8 mouse cellular contexts compared by ENCODE assay signal in the genomic region with DNA sequence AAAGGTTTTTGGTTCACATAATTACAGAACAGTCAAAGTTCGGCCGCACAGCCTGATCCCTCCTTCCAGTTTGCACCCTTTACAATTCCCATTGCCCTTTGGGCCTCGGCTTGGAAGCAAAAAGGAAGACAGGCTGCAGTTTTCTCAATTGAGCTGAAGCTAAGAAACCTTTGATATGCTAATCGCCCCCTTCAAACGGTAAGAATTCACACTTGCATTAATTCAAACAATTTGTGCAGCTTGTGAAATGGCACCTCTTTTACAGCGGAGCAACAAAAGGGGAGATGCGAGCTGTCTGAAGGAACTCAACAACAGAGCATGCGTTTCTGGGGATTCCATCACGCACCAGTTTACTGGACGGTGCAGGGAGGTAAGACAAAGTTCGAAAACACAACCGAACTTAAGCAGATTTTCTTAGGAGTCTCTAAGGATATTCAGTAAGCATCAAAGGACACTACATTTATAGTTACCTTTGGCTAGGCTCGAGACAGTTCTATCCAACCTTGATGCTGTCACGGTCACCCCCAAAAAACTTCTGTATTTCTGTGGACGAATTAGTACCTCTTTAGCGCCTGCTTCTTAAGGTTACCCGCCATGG. TPM values are rescaled to one million over a fixed set of nuclear protein-coding genes. Genes with fewer than 3 reads are reported as not detected.
A peak's percentile ranks its signal among the peaks of the same experiment; 100 is the strongest.
DNase-seq lines count a peak whose midpoint lies in the region; ATAC-seq and TF ChIP-seq lines count a peak whose summit lies in the region.

No protein-coding gene starts in this region.

- TF ChIP-seq CTCF in stomach, postnatal 0 days (IDR thresholded peaks at IDR 0.05; ENCODE audit: low read depth): no peak

- H3K4me1 ChIP-seq in forebrain, embryonic 16.5 days (replicated peaks; ENCODE audit: control insufficient read depth, insufficient read depth, low read length): peaks cover 37% of the 10 kb centered on the region
- H3K4me1 ChIP-seq in liver, embryonic 11.5 days (replicated peaks; ENCODE audit: control insufficient read depth, insufficient read depth, low read length): peaks cover 16% of the 10 kb centered on the region
- no peaks in the 10 kb centered on the region for H3K4me1 ChIP-seq in stomach, postnatal 0 days (replicated peaks; ENCODE audit: control insufficient read depth, insufficient read depth)

- peak overlapping the region; percentile 93 for H3K4me3 ChIP-seq in forebrain, embryonic 16.5 days (replicated peaks; ENCODE audit: low read length)
- peak overlapping the region; percentile 80 for H3K4me3 ChIP-seq in liver, embryonic 11.5 days (ENCODE audit: low read depth, low read length)
- H3K4me3 ChIP-seq in stomach, postnatal 0 days (ENCODE audit: low read depth, low read length): peak overlapping the region; percentile 95

- no peaks in the 10 kb centered on the region for H3K9me3 ChIP-seq in forebrain, embryonic 16.5 days (ENCODE audit: control insufficient read depth, low read length)
- no peaks in the 10 kb centered on the region for H3K9me3 ChIP-seq in liver, embryonic 11.5 days (ENCODE audit: control insufficient read depth, low read length)
- H3K9me3 ChIP-seq in stomach, postnatal 0 days (ENCODE audit: control insufficient read depth, low read length): no peaks in the 10 kb centered on the region

- peak; percentile 52 for DNase-seq in retina, postnatal 1 day
- no peak for DNase-seq in retina, embryonic 14.5 days (ENCODE audit: low spot score)
- no peak for DNase-seq in liver, embryonic 11.5 days (ENCODE audit: low spot score)
- DNase-seq in stomach, postnatal 0 days (ENCODE audit: low spot score): no peak
- DNase-seq in frontal cortex, adult 2 months (ENCODE audit: extremely low spot score in 1 of 2, low spot score in 1 of 2): no peak
- DNase-seq in thymus, postnatal 36 days: no peak
- no peak for DNase-seq in left cerebral cortex, adult 18-20 months (ENCODE audit: low spot score in 2 of 2)

- TF ChIP-seq EP300 in stomach, postnatal 0 days (optimal IDR thresholded peaks at IDR 0.05): no peak

- H3K27ac ChIP-seq in forebrain, embryonic 16.5 days (ENCODE audit: low read length): peak overlapping the region; percentile 99
- H3K27ac ChIP-seq in liver, embryonic 11.5 days (ENCODE audit: low read depth, low read length): no peak overlapping the region
- peak overlapping the region; percentile 95; the same call in 1 of the 2 replicates for H3K27ac ChIP-seq in stomach, postnatal 0 days (replicated peaks)

- H3K4me2 ChIP-seq in forebrain, embryonic 16.5 days (ENCODE audit: low read length): peak overlapping the region; percentile 89
- peak overlapping the region; percentile 95 for H3K4me2 ChIP-seq in liver, embryonic 11.5 days
- H3K4me2 ChIP-seq in stomach, postnatal 0 days (replicated peaks; ENCODE audit: low read depth): peak overlapping the region; percentile 91

- H3K9ac ChIP-seq in forebrain, embryonic 16.5 days (replicated peaks; ENCODE audit: low read depth, low read length): peak overlapping the region; percentile 97
- peak overlapping the region; percentile 79 for H3K9ac ChIP-seq in liver, embryonic 11.5 days (ENCODE audit: low read depth, low read length)
- H3K9ac ChIP-seq in stomach, postnatal 0 days (ENCODE audit: low read length): peak overlapping the region; percentile 86

- H3K36me3 ChIP-seq in forebrain, embryonic 16.5 days (ENCODE audit: control insufficient read depth, insufficient read depth): no peaks in the 10 kb centered on the region
- no peaks in the 10 kb centered on the region for H3K36me3 ChIP-seq in liver, embryonic 11.5 days (ENCODE audit: control insufficient read depth, insufficient read depth, low read length)
- H3K36me3 ChIP-seq in stomach, postnatal 0 days (ENCODE audit: control insufficient read depth, insufficient read depth, low read length): no peaks in the 10 kb centered on the region

- no peak for ATAC-seq in forebrain, embryonic 16.5 days
- ATAC-seq in liver, embryonic 11.5 days (replicated peaks; ENCODE audit: low FRiP score): no peak
- no peak for ATAC-seq in stomach, postnatal 0 days (ENCODE audit: low FRiP score, low TSS enrichment)

- under 1% methylated on average over 17 of the region's 17 CpGs for WGBS in forebrain, embryonic 16.5 days
- WGBS in liver, embryonic 11.5 days: 9% methylated on average over 17 of the region's 17 CpGs
- 24% methylated on average over 17 of the region's 17 CpGs for WGBS in stomach, postnatal 0 days

- no peaks in the 10 kb centered on the region for H3K27me3 ChIP-seq in forebrain, embryonic 16.5 days (replicated peaks; ENCODE audit: control insufficient read depth, insufficient read depth, low read length)
- no peaks in the 10 kb centered on the region; the same call in 1 of the 2 replicates for H3K27me3 ChIP-seq in liver, embryonic 11.5 days (replicated peaks; ENCODE audit: control insufficient read depth, insufficient read depth, low read length)
- H3K27me3 ChIP-seq in stomach, postnatal 0 days (ENCODE audit: control insufficient read depth, insufficient read depth, low read length): no peaks in the 10 kb centered on the region

RNA-seq across cellular contexts. Expression of a gene that starts 4.0 kb away (rescaled TPM):
- 132 and 139 TPM in 2 replicates for polyA plus RNA-seq in forebrain, embryonic 16.5 days (2015; fragmentation: Nextera tagmentation; extraction: Ambion mirVana)
- 27.4 and 27.7 TPM in 2 replicates for polyA plus RNA-seq in liver, embryonic 11.5 days (2014; fragmentation: Nextera tagmentation; extraction: Ambion mirVana)
- polyA plus RNA-seq in stomach, postnatal 0 days (2015; fragmentation: Nextera tagmentation; extraction: Ambion mirVana): 34.3 and 35.2 TPM in 2 replicates
- polyA plus RNA-seq in frontal cortex, adult 2 months (2012; rRNA removed): 57.9 and 65.7 TPM in 2 replicates
- total RNA-seq in left cerebral cortex, adult 18-20 months (2021): 100 to 1,000 TPM; 103 to 109 TPM
